Mouse (Mus musculus) spleen, postnatal 10 days (tissue): ENCODE results near the gene Kcnj3.
"Not testable (repeated sequence)": the region's sequence is repeated elsewhere in the genome, so short reads cannot be mapped to it uniquely, and the experiment has no call there.

Experiments
- DNase-seq, 2 experiments: peaks; one replicate each; pipeline ENCODE4 v3.0.0; 2021 to 2022; ENCODE audit warnings: low spot score in 2 of 2

Gene Kcnj3

DNA sequence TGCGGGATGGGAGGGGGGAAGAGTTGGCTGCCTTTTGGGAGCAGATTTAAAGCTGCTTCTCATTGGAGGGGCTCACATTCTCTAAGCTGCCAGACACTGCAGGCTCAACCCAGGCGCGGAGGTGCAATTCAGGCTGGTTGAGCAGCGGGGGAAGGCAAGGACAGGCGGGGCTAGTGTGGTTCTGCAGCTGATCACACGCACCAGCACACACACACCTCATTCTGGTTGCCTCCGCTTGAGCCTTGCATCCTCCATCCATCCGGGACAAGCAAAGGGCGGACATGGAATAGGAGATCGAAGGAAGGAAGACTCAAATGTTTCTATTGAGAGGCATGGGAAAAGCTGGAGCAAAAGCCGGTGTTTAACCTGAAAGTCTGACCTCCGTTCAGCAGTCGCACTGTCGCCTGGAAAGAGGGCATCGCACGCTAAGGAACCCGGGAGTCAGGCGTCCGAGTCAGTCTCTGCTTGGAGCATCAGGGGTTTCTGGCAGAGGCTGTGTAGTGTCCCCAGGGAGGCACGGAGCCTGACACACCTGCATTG lies at the start of gene Kcnj3:
Gene Kcnj3, plus strand, starts transcription at position 250 of the 540 bp plus-strand sequence.
- no peak for DNase-seq

- no peak for DNase-seq
Observed at GRCm38 (mm10) chr2:55390330-55390989, 45.3 kb upstream of the Kcnj3 start.

DNA sequence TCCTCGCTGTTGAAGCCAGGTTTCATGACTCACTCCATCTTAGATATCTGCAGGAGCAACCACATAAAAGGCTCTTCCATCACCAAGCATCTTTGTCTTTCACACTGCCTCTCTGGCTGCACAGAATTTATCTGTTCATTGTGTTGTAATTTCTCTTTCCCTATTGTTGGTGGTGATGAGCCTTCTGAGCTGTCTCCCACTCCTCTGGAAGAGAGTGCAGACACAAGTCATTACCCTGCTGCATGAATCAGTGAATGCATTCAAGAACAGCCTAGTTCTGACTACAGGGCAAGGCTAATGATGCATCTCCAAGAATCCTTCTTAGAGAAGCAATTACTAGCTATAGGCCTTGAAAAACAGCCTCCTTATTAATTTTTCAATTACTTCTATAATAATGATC lies 30.5 kb upstream of the Kcnj3 start:
- DNase-seq: no peak

DNA sequence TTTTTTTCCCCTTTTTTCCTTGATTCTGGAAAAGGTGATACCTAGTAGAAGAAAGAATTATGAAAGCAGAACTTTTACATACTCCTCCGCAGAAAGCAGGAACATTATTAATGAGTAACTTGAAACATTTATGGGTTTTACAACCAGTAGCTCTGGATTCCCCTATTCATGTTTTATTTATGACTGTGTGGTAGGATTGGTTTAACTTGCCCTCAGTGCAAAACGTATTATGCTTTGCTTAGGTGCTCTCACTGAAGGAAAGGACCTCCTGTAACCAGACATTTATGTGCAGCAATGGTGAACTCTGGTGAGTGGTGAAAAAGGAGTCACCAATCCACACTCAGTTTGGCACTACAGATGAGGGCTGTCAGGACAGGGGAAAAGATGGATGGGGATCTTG lies 8.1 kb upstream of the Kcnj3 start:
- no peak for DNase-seq

DNA sequence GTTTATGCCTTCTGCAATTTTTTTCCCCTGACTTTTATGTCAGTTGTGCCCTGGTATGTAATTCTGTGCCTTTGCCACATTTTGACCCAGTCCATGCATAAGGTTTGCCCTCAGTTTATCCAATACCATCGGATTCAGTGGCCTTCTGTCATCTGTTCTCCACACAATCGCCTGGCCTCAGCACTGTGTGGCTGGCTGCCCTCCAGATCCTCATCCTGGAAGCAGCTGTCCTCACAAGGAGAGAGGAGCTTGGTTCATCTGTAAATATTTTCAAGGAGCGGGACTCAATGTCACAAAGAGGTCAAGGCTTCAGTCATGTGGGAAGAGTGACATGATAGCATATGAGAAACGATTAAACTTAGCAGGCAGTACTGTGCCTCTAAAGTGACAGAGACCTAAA lies 3.7 kb upstream of the Kcnj3 start:
- DNase-seq: no peak

DNA sequence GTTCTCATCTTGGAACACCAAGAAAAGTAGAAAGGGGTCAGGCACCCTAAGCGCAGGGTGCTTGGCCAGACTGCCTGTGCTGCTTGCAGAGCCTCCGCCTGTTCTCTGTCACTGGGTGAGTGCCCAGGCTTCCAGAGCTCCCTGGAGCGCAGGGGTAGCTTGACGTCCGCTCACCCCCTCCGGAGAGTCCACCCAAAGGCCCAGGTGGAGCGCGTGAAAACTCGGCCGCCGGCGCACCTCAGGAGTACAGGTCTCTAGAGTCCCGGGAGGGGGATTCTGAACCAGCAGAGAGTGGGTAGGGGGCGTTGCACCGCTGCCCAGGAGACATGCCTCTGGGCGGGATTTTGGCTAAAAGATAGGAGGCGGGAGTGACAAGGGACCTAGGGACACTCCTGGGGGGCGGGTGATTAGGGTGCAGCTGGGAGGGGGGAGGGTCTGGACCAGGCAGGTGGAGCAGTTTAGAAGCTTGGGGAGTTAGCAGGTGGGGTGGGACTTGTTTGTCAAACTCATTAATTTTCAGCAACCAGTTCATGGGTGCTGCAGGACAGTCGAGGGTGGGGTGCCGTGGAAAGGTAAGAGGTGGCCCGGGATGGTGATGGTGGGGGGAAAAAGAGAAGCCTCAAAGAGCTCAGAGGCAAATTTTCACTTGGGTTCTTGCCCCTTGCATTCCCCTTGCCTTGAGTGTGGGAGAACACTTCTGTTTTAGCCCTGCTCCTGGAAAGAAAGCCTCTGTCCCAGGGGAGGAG lies 664 bp downstream of the Kcnj3 start:
- DNase-seq: no peak

DNA sequence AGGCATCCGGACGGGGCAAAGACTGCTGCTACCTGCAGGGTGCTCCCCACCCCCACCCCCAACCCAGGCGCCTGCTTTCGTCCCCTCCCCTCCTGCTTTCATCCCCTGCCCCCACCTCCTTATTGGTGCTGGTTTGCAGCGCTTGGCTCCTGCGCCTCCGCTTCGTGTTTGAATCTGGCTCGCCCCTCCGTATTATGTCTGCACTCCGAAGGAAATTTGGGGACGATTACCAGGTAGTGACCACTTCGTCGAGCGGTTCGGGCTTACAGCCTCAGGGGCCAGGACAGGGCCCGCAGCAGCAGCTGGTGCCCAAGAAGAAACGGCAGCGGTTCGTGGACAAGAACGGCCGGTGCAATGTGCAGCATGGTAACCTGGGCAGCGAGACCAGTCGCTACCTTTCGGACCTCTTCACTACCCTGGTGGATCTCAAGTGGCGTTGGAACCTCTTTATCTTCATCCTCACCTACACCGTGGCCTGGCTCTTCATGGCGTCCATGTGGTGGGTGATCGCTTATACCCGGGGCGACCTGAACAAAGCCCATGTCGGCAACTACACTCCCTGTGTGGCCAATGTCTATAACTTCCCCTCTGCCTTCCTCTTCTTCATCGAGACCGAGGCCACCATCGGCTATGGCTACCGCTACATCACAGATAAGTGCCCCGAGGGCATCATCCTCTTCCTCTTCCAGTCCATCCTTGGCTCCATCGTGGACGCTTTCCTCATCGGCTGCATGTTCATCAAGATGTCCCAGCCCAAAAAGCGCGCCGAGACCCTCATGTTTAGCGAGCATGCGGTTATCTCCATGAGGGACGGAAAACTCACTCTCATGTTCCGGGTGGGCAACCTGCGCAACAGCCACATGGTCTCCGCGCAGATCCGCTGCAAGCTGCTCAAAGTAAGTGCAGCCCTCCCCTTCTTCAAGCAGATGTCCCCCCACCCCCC lies 1.5 kb downstream of the Kcnj3 start:
- no peak for DNase-seq

DNA sequence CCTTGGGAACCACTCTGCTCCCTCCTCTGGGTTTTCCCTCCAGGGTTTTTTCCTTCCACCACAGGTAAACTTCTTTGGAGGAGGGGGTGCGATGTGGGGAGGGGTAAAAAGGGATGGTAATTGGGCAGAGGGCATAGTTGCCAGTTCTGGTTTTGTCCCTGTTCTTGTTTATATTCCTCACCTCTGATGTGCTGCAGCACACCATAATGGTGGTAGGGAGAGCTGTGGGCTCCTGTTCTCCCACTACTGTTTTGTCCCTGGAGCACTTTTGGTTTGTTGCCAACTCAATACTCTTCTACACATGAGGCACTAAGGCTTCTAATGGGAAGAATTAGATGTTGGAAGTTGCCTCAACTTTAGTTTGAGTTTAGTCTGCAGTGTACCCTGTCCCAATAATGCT lies 2.2 kb downstream of the Kcnj3 start:
- DNase-seq: no peak

- no peak for DNase-seq
Observed at GRCm38 (mm10) chr2:55439211-55439610, 3.4 kb downstream of the Kcnj3 start.

GRCm38 (mm10) chr2:55442006-55442405 lies 6.2 kb downstream of the Kcnj3 start:
- no peak for DNase-seq

- no peak for DNase-seq
Observed at GRCm38 (mm10) chr2:55447298-55447697, 11.5 kb downstream of the Kcnj3 start.

GRCm38 (mm10) chr2:55450774-55451173 lies 15.0 kb downstream of the Kcnj3 start:
- no peak for DNase-seq

GRCm38 (mm10) chr2:55459195-55459594 lies 23.4 kb downstream of the Kcnj3 start:
- no peak for DNase-seq

- no peak for DNase-seq
Observed at GRCm38 (mm10) chr2:55469141-55469540, 33.4 kb downstream of the Kcnj3 start.

DNA sequence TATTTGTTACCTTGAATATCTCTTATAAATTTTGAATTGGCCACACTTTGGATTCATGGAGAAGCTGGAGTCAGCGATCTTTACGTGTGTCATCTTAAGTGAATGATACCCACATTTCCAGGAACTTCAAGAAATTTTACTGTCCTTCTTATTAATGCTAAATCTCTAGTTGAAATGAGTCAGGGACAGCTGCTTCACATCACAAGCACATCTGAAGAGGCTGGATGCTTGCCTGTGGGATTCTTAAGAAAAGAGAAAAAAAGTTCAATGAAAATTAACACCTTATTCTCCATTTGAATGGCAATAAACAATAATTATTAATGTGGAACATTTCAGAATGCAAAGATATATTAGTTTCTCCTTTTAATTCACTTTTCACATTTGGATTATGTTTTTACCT lies 34.2 kb downstream of the Kcnj3 start:
- no peak for DNase-seq

DNA sequence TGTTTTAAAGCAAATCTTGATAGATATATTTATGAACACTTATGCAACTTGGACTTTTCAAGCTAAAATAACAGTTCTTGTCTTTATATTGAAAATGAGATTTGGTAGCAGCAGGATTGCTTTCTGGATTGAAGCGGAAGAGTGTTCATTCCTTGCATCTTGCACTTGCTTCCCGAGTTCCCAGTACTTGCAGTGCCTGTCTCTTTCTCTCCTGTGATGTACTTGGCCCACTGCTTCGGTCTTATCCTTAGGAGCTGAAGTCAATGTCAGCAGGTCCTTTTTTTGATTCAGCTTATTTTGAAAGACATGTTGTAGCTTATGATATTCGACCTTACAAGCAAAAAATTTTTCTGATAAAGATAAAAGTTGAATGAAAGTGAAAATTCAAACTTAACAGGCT lies 43.7 kb downstream of the Kcnj3 start:
- no peak for DNase-seq

- DNase-seq: no peak
Observed at GRCm38 (mm10) chr2:55479933-55480601, 44.3 kb downstream of the Kcnj3 start.

DNA sequence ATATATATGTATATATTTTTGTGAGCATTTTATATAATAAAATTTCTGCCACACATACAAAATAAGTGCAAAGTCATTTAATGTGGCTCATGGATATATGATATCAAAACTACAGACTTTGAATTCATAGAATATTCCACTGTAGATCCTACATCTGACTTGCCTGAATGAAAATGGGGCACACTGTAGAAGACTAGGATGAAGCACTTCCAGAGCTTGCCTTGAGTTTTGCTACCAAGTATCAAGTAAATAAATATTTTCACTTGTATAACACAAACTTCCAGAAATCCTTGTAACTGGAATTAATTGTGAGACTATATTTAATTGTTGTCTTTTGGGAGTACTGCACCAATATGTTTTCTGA lies 44.8 kb downstream of the Kcnj3 start:
- DNase-seq: no peak

DNA sequence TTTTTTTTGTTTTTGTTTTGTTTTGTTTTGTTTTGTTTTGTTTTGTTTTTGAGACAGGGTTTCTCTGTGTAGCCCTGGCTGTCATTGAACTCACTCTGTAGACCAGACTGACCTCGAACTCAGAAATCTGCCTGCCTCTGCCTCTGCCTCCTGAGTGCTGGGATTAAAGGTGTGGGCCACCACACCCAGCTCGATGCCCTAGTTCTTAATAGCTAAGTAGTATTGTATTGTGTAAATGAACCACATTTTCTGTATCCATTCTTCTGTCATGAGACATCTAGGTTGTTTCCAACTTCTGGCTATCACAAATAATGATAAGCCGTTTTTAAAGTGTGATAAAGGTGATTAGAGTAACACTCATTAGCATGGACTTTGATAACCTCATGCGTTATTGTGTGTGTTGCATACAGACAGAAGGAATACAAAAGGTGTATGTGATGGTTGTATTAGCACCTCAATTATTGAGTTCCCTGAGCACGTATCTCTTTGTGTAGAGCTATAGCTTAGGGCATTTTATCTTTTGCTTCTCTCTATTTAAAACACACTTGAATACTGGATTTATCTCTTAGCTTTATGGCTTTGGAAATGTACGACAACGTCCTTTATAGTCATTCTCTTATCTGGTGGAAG lies 49.8 kb downstream of the Kcnj3 start:
- not testable (repeated sequence) for DNase-seq

DNA sequence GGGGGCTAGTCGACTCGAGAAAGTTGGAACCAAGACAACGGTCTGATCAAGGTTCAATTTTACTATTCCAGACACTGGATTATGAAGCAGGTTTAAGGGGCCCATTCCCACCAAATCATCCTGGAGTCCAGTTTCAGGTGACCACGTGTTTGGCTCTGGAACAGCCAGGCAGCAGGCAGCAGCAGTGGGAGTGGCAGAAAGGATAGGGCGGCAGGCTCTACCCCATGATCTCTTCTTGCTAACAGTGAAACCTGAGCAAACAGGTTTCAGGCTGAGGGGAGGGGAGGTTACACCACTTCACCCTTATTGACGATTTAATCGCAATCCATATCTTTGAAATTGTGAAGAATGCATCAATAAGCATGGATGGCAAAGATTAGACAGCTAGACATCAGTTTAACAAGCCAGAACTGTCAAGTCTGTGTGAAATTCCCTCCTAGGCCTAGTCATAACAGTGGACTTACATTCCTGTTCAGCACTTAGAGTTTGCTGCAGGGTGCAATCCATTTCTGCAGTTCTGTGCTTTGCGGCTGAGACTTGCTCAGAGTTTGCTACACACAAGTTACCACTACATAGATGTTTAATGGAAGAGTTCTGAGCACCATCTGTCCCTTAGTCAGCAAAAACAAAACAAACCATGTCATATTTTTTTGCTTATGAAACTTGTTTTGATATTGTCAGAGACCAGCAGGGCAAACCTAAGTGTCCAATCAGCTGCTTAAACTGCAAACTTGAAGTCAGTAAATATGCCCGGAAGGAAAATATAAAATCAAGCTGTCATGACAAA lies 67.8 kb downstream of the Kcnj3 start:
- no peak for DNase-seq
